Mouse (Mus musculus) heart, embryonic 12.5 days (tissue): Measurements from ENCODE around the gene Gramd1b. TPM values are rescaled to one million over a fixed set of nuclear protein-coding genes. Genes with fewer than 3 reads are reported as not detected.

Source experiments
- ATAC-seq: fragments of 200-750 bp; cut with Nextera tagmentation; 2 replicates; pipeline ENCODE4 v1.8.0; 2017; ENCODE audit warnings: moderate TSS enrichment, moderate library complexity; ENCODE audit not compliant: insufficient number of reproducible peaks, low FRiP score
- H3K27ac ChIP-seq: fragments of 300-500 bp; sonication (generic); 2 replicates; pipeline ENCODE4 v1.5.1; 2016; ENCODE audit warnings: mild to moderate bottlenecking, moderate library complexity; ENCODE audit not compliant: poor library complexity, severe bottlenecking
- H3K27me3 ChIP-seq: fragments of 300-500 bp; sonication (generic); replicated peaks from 2 replicates; pipeline ENCODE4 v1.6.1; 2016; ENCODE audit warnings: mild to moderate bottlenecking, moderate library complexity
- H3K36me3 ChIP-seq: fragments of 300-500 bp; sonication (generic); 2 replicates; pipeline ENCODE4 v1.6.1; 2016; ENCODE audit warnings: mild to moderate bottlenecking, moderate library complexity
- H3K4me1 ChIP-seq: fragments of 300-500 bp; sonication (generic); replicated peaks from 2 replicates; pipeline ENCODE4 v1.6.1; 2016; ENCODE audit warnings: mild to moderate bottlenecking
- H3K4me2 ChIP-seq: fragments of 300-500 bp; sonication (generic); 2 replicates; pipeline ENCODE4 v1.6.1; 2016; ENCODE audit warnings: mild to moderate bottlenecking, moderate library complexity
- H3K4me3 ChIP-seq: fragments of 300-500 bp; sonication (generic); 2 replicates; pipeline ENCODE4 v1.5.1; 2016; ENCODE audit warnings: mild to moderate bottlenecking
- H3K9ac ChIP-seq: fragments of 300-500 bp; sonication (generic); 2 replicates; pipeline ENCODE4 v1.6.1; 2016; ENCODE audit warnings: mild to moderate bottlenecking, moderate library complexity
- H3K9me3 ChIP-seq: fragments of 300-500 bp; sonication (generic); replicated peaks from 2 replicates; pipeline ENCODE4 v1.6.1; 2016; ENCODE audit warnings: mild to moderate bottlenecking, moderate library complexity
- WGBS: fragments of 180-500 bp; shearing (Covaris S2); methylation state at CpG from one replicate; pipeline ENCODE4 v1.1.7; 2016; 5-methylcytosine and 5-hydroxymethylcytosine counted together
- polyA plus RNA-seq: library from polyadenylated mRNA; unstranded; fragments of >200 nt; fragmentation: Nextera tagmentation; extraction: Ambion mirVana; gene quantifications from 2 replicates; pipeline ENCODE4 v1.2.1, GENCODE M21; 2016

Gramd1b gene
- polyA plus RNA-seq, 1 experiment from 2014 or later: 7.9 TPM

DNA sequence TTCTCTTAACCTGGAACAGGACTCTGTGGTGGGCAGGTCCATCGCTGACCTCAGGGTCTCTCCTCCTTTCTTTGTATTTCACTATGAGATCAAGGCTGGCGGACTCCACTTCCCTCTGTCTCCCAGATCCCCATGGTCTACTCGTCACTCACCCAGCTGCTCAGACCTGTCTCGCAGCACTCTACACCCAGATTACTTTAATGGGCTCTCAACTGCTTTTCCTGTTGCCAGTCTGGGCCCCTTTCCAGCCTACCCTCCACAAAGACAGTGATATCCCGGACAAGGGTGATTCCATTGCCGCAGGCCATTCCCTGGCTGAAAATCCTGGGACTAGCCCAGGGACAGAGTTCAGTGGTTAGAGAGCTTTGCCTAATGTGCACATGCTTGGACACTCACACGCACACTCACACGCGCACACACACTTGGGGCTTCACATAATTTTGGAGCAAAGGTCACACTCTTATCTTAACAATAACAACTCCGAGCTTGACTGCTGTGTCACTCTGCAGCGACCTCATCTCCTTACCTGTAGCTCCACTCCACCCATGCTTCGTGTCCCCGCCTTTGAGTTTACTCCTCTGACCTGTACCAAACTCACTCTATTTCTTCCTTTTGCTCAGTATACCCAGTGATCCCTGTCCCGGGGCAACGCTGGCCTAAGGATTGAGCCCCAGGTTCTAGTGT is 110.4 kb downstream of the Gramd1b start:
- Histone ChIP-seq H3K4me1 (peaks cover 53% of the 10 kb centered on the region), H3K9me3 (no peaks in the 10 kb centered on the region), H3K4me2 (peak overlapping the region; percentile 32), H3K36me3 (no peaks in the 10 kb centered on the region), H3K9ac (no peak overlapping the region), H3K27ac (peak overlapping the region; percentile 61), H3K27me3 (no peaks in the 10 kb centered on the region), H3K4me3 (no peak overlapping the region)
- ATAC-seq: peak; percentile 71
- WGBS: 43% methylated on average over 15 of the region's 15 CpGs

DNA sequence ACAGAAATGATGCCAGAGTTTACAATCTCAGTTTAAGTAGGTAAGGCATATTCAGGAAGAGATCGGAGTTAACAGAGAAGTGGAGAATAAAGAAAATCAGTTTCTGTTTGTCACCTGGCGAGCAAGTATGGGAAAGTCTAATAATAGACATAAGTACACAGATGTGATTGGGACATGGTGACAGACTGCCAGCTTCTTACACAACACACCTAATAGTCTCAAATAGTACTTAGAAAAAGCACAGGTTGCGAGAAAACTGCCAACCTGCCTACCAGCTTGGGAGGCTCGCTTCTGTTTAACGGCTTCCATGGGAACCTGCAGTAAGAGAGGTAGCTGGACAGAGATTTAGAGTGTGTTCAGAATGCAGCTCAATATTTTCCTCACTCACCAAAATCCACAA is 112.4 kb downstream of the Gramd1b start:
- H3K4me3 ChIP-seq: no peak overlapping the region
- WGBS: 58% methylated on average over 5 of the region's 5 CpGs
- H3K9me3 ChIP-seq: no peaks in the 10 kb centered on the region
- H3K27me3 ChIP-seq: no peaks in the 10 kb centered on the region
- ATAC-seq: no peak
- H3K27ac ChIP-seq: no peak overlapping the region
- no peak overlapping the region for H3K9ac ChIP-seq
- H3K36me3 ChIP-seq: no peaks in the 10 kb centered on the region
- peaks cover 57% of the 10 kb centered on the region for H3K4me1 ChIP-seq
- H3K4me2 ChIP-seq: no peak overlapping the region

DNA sequence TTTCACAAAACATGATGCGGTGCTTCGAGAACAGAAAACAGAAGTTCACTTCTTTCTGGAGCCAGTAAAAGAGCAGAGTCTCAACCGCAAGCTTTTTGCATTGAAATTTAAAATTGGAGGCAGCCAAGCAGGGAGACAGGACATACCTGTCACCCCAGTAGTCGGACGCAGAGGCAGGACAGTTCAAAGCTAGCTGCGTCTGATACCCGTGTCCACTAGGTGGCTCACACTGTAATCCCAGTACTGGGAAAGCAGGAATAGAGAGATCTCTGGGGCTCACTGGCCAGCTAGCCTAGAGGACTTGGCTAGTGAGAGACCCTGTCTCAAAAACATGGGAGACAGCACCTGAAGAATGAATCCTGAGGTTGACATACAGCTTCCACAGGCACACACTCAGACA is 115.0 kb downstream of the Gramd1b start:
- no peak for ATAC-seq
- WGBS: 77% methylated on average over 7 of the region's 7 CpGs
- Histone ChIP-seq H3K4me3 (no peak overlapping the region), H3K9me3 (no peaks in the 10 kb centered on the region), H3K36me3 (no peaks in the 10 kb centered on the region), H3K4me2 (no peak overlapping the region), H3K4me1 (peaks cover 36% of the 10 kb centered on the region), H3K27ac (no peak overlapping the region), H3K9ac (no peak overlapping the region), H3K27me3 (no peaks in the 10 kb centered on the region)

DNA sequence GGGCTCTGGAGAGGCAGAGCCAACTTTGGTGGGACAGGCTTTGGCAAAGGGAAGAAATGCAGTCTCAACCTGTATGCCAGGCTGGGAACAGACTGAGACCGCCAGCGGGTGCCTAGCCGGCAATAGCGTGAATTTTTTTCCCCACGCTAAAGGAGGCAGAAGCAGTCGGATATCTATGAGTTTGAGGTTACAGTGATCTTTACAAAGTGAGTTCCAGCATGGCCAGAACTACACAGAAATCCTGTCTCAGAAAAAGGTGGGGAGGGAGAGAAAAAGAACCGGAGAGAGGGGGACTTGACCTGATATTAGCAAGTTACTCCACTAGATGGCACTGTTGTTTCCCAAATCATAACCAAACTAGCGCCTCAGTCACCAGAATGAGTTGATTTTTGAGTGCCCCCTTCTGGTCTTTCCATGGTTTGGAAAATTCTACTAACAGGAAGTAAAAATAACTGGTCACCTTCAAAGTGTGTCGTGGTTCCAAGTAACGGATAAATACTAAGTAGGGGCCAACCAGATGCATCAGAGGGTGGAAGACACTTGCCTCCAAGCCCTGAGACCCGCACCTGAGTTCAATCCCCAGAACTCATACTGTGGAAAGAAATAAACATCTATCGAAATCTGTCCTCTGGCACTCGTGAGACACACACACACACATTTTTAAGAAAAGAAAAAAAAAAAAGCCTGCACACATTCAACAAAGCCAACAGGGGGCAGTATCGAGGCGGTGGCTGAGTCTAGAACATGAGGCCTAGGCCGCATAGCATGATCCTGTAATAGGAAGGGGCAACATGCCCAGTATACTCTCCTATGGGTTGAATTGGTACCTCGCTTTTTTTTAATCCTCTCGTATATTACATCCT is 116.0 kb downstream of the Gramd1b start:
- Histone ChIP-seq H3K4me1 (peaks cover 25% of the 10 kb centered on the region), H3K9me3 (no peaks in the 10 kb centered on the region), H3K27me3 (no peaks in the 10 kb centered on the region), H3K27ac (peak overlapping the region; percentile 7; the same call in 1 of the 2 replicates), H3K9ac (peak overlapping the region; percentile 84), H3K4me3 (peak overlapping the region; percentile 60), H3K4me2 (peak overlapping the region; percentile 94), H3K36me3 (no peaks in the 10 kb centered on the region)
- no peak for ATAC-seq
- 31% methylated on average over 18 of the region's 18 CpGs for WGBS

DNA sequence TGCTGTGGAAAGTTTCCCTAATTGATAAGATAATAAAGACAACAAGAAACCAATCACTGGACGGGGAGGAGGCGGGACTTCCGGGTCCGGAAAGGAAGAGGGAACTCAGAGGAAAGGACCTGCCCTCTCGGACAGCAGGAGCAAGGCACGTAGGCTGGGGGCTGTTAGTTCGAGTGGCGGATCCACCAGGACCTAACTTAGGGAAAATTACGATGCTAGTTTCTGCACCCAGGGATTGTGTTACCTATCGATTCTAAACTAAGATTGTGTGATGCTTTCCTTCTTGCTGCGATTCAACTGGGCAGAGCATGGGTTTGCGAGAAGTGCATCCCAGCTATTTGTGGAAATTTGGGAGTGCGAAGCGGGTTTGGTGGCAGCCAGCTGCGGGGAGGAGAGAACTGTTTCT is 116.7 kb downstream of the Gramd1b start:
- Histone ChIP-seq H3K4me2 (peak overlapping the region; percentile 94), H3K27ac (peak overlapping the region; percentile 7; the same call in 1 of the 2 replicates), H3K4me1 (peaks cover 21% of the 10 kb centered on the region), H3K4me3 (peak overlapping the region; percentile 60), H3K9ac (peak overlapping the region; percentile 84), H3K27me3 (no peaks in the 10 kb centered on the region), H3K36me3 (no peaks in the 10 kb centered on the region), H3K9me3 (no peaks in the 10 kb centered on the region)
- 3% methylated on average over 15 of the region's 15 CpGs for WGBS
- peak; percentile 45; the same call in 1 of the 2 replicates for ATAC-seq

DNA sequence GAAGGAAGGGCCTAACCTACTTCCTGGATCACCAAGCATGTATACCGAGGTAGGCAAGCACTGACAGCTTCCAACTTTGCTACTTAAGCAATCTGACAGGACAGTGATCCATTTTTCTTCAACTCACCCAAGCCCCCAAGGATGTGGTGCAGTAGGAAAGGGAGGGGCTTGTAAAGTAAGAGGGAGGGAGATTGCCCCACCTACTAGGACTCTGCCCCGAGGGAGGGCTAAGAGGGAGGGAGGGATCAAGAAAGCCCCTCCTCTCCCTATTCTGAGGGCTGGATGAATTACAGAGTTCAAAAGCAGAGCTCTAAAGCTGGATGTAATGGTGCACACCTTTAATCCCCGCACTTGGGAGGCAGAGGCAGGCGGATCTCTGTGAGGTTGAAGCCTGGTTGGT is 117.6 kb downstream of the Gramd1b start:
- WGBS: 75% methylated on average over 4 of the region's 4 CpGs
- H3K4me3 ChIP-seq: no peak overlapping the region
- ATAC-seq: no peak

DNA sequence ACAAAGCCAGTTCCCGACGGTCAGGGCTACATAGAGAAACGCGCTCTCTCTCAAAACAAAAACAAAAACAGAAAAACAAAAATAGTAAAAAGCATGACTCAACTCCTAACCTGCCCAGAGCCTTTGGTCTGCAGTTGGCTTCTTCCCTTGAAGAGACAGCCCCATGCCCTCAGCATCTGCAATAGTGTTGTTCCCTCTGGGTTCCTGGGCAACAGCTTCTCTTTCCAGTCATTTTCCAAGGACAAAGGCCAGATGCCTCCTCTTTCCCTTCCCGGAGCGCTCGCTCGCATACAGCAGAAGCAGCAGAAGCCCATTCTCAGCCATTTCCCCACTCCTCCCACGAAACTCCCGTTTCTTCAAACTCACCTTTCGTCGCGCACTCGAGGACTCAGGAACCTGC is 118.3 kb downstream of the Gramd1b start:
- H3K4me2 ChIP-seq: no peak overlapping the region
- no peaks in the 10 kb centered on the region for H3K36me3 ChIP-seq
- no peaks in the 10 kb centered on the region for H3K27me3 ChIP-seq
- no peak overlapping the region for H3K4me3 ChIP-seq
- no peaks in the 10 kb centered on the region for H3K9me3 ChIP-seq
- H3K9ac ChIP-seq: no peak overlapping the region
- WGBS: 88% methylated on average over 14 of the region's 14 CpGs
- no peak for ATAC-seq
- H3K4me1 ChIP-seq: 0 out of 2 replicates have a peak, but pooled peaks cover 7% of the 10 kb centered on the region
- H3K27ac ChIP-seq: no peak overlapping the region

More for the DNA sequence above, 117.6 kb downstream of the Gramd1b start:
- no peaks in the 10 kb centered on the region for H3K36me3 ChIP-seq
- H3K9me3 ChIP-seq: no peaks in the 10 kb centered on the region
- no peak overlapping the region for H3K27ac ChIP-seq
- no peaks in the 10 kb centered on the region for H3K27me3 ChIP-seq
- no peak overlapping the region for H3K9ac ChIP-seq
- no peak overlapping the region for H3K4me2 ChIP-seq
- peaks cover 13% of the 10 kb centered on the region for H3K4me1 ChIP-seq

DNA sequence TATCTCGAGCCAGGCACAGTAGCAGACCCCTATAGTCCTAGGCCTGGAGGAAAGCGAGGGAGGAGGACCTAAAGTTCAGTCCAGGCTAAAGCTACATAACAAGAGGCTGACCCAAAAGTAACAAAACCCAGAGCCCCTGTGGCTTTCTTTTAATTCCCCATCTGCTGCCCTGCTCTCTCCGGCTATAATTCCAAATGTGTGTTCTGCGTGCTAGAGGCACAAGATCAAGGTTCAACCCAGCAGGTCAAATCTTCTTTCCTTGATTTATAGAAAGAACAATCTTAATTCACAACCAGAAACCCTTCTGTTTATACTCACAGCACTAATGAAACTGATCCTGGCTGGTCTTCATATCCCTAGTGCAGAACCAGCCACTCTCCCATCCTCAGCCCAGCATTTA is 118.9 kb downstream of the Gramd1b start:
- Histone ChIP-seq H3K36me3 (no peaks in the 10 kb centered on the region), H3K4me2 (no peak overlapping the region), H3K9me3 (no peaks in the 10 kb centered on the region), H3K4me1 (0 out of 2 replicates have a peak, but pooled peaks cover 7% of the 10 kb centered on the region), H3K27ac (no peak overlapping the region), H3K27me3 (no peaks in the 10 kb centered on the region), H3K9ac (no peak overlapping the region), H3K4me3 (no peak overlapping the region)
- WGBS: 88% methylated on average over 4 of the region's 4 CpGs
- no peak for ATAC-seq

DNA sequence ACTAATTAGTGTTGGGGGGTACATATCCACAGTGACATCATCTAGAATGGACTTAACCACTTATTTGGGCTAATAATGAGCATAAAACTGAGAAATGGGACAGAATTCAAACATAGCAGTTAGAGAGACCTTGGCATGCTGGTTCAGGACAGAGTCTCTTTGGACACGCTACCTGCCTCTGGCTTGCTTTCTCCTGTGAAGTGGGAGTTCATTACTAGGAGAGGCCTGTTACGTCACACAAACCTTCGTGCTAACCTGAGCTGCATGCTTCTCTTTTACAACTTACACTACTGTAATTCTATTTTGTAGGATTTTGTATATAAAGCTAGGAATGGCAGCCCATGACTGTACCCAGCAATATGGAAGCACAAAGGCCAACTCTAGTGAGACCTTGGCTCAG is 120.3 kb downstream of the Gramd1b start:
- WGBS: 89% methylated on average over 3 of the region's 3 CpGs
- no peak for ATAC-seq
- no peak overlapping the region for H3K4me2 ChIP-seq

DNA sequence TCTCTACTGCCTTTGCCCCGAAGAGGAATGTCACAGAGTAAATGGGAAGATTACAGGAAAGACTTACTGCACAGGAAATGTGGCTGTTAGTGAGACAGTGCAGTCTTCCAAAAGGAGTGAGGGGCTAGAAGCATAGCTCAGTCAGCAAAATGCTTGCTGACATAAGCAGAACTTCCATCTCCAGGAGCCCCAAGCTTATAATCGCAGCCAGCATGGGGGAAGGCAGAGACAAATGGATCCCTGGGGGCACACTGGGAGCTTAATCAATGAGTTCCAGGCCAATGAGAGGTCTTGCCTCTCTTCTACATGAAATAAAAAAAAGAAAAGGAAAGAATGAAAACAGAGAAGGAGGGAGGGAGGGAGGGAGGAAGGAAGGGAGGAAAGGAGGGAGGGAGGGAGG is 122.1 kb downstream of the Gramd1b start:
- Histone ChIP-seq H3K9me3 (no peaks in the 10 kb centered on the region), H3K27me3 (no peaks in the 10 kb centered on the region), H3K36me3 (no peaks in the 10 kb centered on the region), H3K4me1 (peaks cover 19% of the 10 kb centered on the region), H3K9ac (no peak overlapping the region), H3K4me3 (no peak overlapping the region), H3K4me2 (no peak overlapping the region), H3K27ac (no peak overlapping the region)
- ATAC-seq: no peak
- 45% methylated on average over 2 of the region's 2 CpGs for WGBS

More for the DNA sequence above, 120.3 kb downstream of the Gramd1b start:
- H3K27ac ChIP-seq: no peak overlapping the region
- H3K4me1 ChIP-seq: peaks cover 10% of the 10 kb centered on the region
- H3K27me3 ChIP-seq: no peaks in the 10 kb centered on the region
- no peak overlapping the region for H3K4me3 ChIP-seq
- H3K9ac ChIP-seq: no peak overlapping the region
- no peaks in the 10 kb centered on the region for H3K36me3 ChIP-seq
- H3K9me3 ChIP-seq: no peaks in the 10 kb centered on the region

DNA sequence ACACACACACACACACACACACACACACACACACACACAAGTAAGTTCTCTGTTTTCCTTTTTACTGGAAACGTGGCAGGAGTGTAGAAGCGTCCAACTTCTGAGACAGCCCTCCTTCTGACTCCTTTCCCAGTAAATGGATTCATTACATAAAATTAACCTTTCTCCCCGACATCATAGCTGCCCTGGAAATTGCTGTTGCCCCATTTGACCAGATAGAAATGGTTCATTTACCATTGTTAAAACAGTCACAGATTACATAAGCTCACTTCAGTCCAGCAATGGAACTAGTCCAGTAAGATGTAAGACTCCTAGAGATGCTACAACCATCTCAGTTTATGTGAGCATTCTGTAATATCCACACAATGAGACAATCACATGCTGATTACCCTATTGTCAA is 122.8 kb downstream of the Gramd1b start:
- H3K9ac ChIP-seq: no peak overlapping the region

More for the DNA sequence above, 122.8 kb downstream of the Gramd1b start:
- no peak overlapping the region for H3K27ac ChIP-seq
- no peak overlapping the region for H3K4me3 ChIP-seq
- no peaks in the 10 kb centered on the region for H3K27me3 ChIP-seq
- no peak overlapping the region for H3K4me2 ChIP-seq
- no peaks in the 10 kb centered on the region for H3K36me3 ChIP-seq
- H3K9me3 ChIP-seq: no peaks in the 10 kb centered on the region
- peaks cover 21% of the 10 kb centered on the region for H3K4me1 ChIP-seq
- no peak for ATAC-seq
- WGBS: 63% methylated on average over 3 of the region's 3 CpGs
